Comparison of ENCODE assay signal across 7 mouse cellular contexts in genomic region chr8:106010748-106011642, GRCm38 (mm10). TPM values are rescaled to one million over a fixed set of nuclear protein-coding genes. Genes with fewer than 3 reads are reported as not detected.
A peak's percentile ranks its signal among the peaks of the same experiment; 100 is the strongest.
DNase-seq lines count a peak whose midpoint lies in the region; ATAC-seq and TF ChIP-seq lines count a peak whose summit lies in the region.

No protein-coding gene starts in this region.

- peaks cover 4% of the 10 kb centered on the region; the same call in 1 of the 2 replicates for H3K36me3 ChIP-seq in intestine, postnatal 0 days (ENCODE audit: control insufficient read depth, insufficient read depth)
- peaks cover 9% of the 10 kb centered on the region; the same call in 1 of the 2 replicates for H3K36me3 ChIP-seq in midbrain, embryonic 12.5 days
- H3K36me3 ChIP-seq in small intestine, adult 2 months (ENCODE audit: control insufficient read depth, insufficient read depth, low read length), result no peaks in the 10 kb centered on the region

- WGBS in intestine, postnatal 0 days, result under 1% methylated on average over 74 of the region's 74 CpGs
- WGBS in midbrain, embryonic 12.5 days, result 1% methylated on average over 74 of the region's 74 CpGs
- WGBS in small intestine, adult 2 months, result under 1% methylated on average over 74 of the region's 74 CpGs

- peak overlapping the region; percentile 90 for H3K4me3 ChIP-seq in intestine, postnatal 0 days (ENCODE audit: low read depth, low read length)
- H3K4me3 ChIP-seq in midbrain, embryonic 12.5 days, result peak overlapping the region; percentile 98
- H3K4me3 ChIP-seq in small intestine, adult 2 months (ENCODE audit: low read depth, low read length), result peak overlapping the region; percentile 90

- peak; percentile 90 for DNase-seq in adrenal gland, adult 8-10 months
- peak; percentile 92 for DNase-seq in embryo, embryonic 9.5 days (ENCODE audit: extremely low spot score)
- peak; percentile 80 to 93 for DNase-seq in gastrocnemius, postnatal 4 days (ENCODE audit: low spot score in 2 of 2)
- DNase-seq in left cerebral cortex, postnatal 4 days, result peak; percentile 94

- peak overlapping the region; percentile 74 for H3K27ac ChIP-seq in intestine, postnatal 0 days (ENCODE audit: low read depth, low read length)
- peak overlapping the region; percentile 65 for H3K27ac ChIP-seq in midbrain, embryonic 12.5 days (replicated peaks)
- H3K27ac ChIP-seq in small intestine, adult 2 months (ENCODE audit: insufficient read depth, low read depth, low read length), result peak overlapping the region; percentile 41

- intact Hi-C loops in left cerebral cortex, postnatal 4 days (cut with DNase I), result no loop called here

- TF ChIP-seq CTCF in intestine, postnatal 0 days (IDR thresholded peaks at IDR 0.05; ENCODE audit: low read depth), result peak; percentile 29
- no peak for TF ChIP-seq CTCF in small intestine, adult 2 months (IDR thresholded peaks at IDR 0.05; ENCODE audit: extremely low read depth, insufficient read length, insufficient replicate concordance, low read depth, low read length)

- no peaks in the 10 kb centered on the region for H3K9me3 ChIP-seq in intestine, postnatal 0 days (ENCODE audit: control insufficient read depth)
- H3K9me3 ChIP-seq in midbrain, embryonic 12.5 days, result no peaks in the 10 kb centered on the region

- TF ChIP-seq POLR2A in small intestine, adult 2 months (IDR thresholded peaks at IDR 0.05; ENCODE audit: low read depth, low read length), result peak; percentile 43; the same call in 1 of the 2 replicates

- peaks cover 5% of the 10 kb centered on the region; the same call in 1 of the 2 replicates for H3K4me1 ChIP-seq in intestine, postnatal 0 days (replicated peaks; ENCODE audit: control insufficient read depth, insufficient read depth, low read length)
- peaks cover 19% of the 10 kb centered on the region for H3K4me1 ChIP-seq in midbrain, embryonic 12.5 days
- peaks cover 3% of the 10 kb centered on the region for H3K4me1 ChIP-seq in small intestine, adult 2 months (ENCODE audit: control insufficient read depth, insufficient read depth, insufficient read length, low read length)

- peak; percentile 96 for ATAC-seq in intestine, postnatal 0 days
- peak; percentile 94 for ATAC-seq in midbrain, embryonic 12.5 days (ENCODE audit: low FRiP score, low read depth)

- H3K9ac ChIP-seq in intestine, postnatal 0 days (ENCODE audit: low read depth, low read length), result peak overlapping the region; percentile 91
- peak overlapping the region; percentile 92 for H3K9ac ChIP-seq in midbrain, embryonic 12.5 days (replicated peaks)

- no peaks in the 10 kb centered on the region for H3K27me3 ChIP-seq in intestine, postnatal 0 days (replicated peaks; ENCODE audit: control insufficient read depth, insufficient read depth, low read length)
- H3K27me3 ChIP-seq in midbrain, embryonic 12.5 days, result no peaks in the 10 kb centered on the region
- no peaks in the 10 kb centered on the region for H3K27me3 ChIP-seq in small intestine, adult 2 months (ENCODE audit: control insufficient read depth, insufficient read depth, low read length)

- peak overlapping the region; percentile 96 for H3K4me2 ChIP-seq in intestine, postnatal 0 days (replicated peaks; ENCODE audit: low read depth)
- peak overlapping the region; percentile 99 for H3K4me2 ChIP-seq in midbrain, embryonic 12.5 days (replicated peaks)

RNA-seq across cellular contexts. Expression of gene Ddx28, which starts 0.7 kb away (rescaled TPM):
- 10 to 100 TPM; 17.3 to 19.0 (median 17.9) TPM for total RNA-seq in adrenal gland, adult 8-10 months (2022)
- total RNA-seq in gastrocnemius, postnatal 4 days (2021), result 10 to 100 TPM; 10.8 to 11.7 TPM
- polyA plus RNA-seq in intestine, postnatal 0 days (2015; fragmentation: Nextera tagmentation; extraction: Ambion mirVana), result 7.5 and 8.5 TPM in 2 replicates
- total RNA-seq in left cerebral cortex, postnatal 4 days (2021), result 10 to 100 TPM; 14.4 to 15.3 TPM
- polyA plus RNA-seq in midbrain, embryonic 12.5 days (2016; fragmentation: Nextera tagmentation; extraction: Ambion mirVana), result 19.7 and 19.8 TPM in 2 replicates
- 5.2 and 6.6 TPM in 2 replicates for polyA plus RNA-seq in small intestine, adult 2 months (2012; rRNA removed)

RNA-seq across cellular contexts. Expression of gene Dpep2nb, which starts 5.2 kb away (rescaled TPM):
- total RNA-seq in adrenal gland, adult 8-10 months (2022), result not detected
- total RNA-seq in gastrocnemius, postnatal 4 days (2021), result not detected
- not detected in 2 replicates for polyA plus RNA-seq in intestine, postnatal 0 days (2015; fragmentation: Nextera tagmentation; extraction: Ambion mirVana)
- not detected for total RNA-seq in left cerebral cortex, postnatal 4 days (2021)
- polyA plus RNA-seq in midbrain, embryonic 12.5 days (2016; fragmentation: Nextera tagmentation; extraction: Ambion mirVana), result 0.22 TPM in 1 of 2 replicates, not detected in the other
- polyA plus RNA-seq in small intestine, adult 2 months (2012; rRNA removed), result not detected in 2 replicates

RNA-seq across cellular contexts. Expression of gene Dus2, which starts 19.9 kb away (rescaled TPM):
- total RNA-seq in adrenal gland, adult 8-10 months (2022), result 10 to 100 TPM; 16.1 to 26.6 (median 22.3) TPM
- total RNA-seq in gastrocnemius, postnatal 4 days (2021), result 10 to 100 TPM; 12.4 to 13.2 TPM
- polyA plus RNA-seq in intestine, postnatal 0 days (2015; fragmentation: Nextera tagmentation; extraction: Ambion mirVana), result 7.6 and 8.3 TPM in 2 replicates
- 10 to 100 TPM; 19.6 to 23.8 TPM for total RNA-seq in left cerebral cortex, postnatal 4 days (2021)
- 15.9 and 17.8 TPM in 2 replicates for polyA plus RNA-seq in midbrain, embryonic 12.5 days (2016; fragmentation: Nextera tagmentation; extraction: Ambion mirVana)
- 2.5 and 5.2 TPM in 2 replicates for polyA plus RNA-seq in small intestine, adult 2 months (2012; rRNA removed)

RNA-seq across cellular contexts. Expression of gene Dpep3, which starts 31.8 kb away (rescaled TPM):
- not detected for total RNA-seq in adrenal gland, adult 8-10 months (2022)
- total RNA-seq in gastrocnemius, postnatal 4 days (2021), result not detected
- not detected in 2 replicates for polyA plus RNA-seq in intestine, postnatal 0 days (2015; fragmentation: Nextera tagmentation; extraction: Ambion mirVana)
- total RNA-seq in left cerebral cortex, postnatal 4 days (2021), result not detected
- not detected in 2 replicates for polyA plus RNA-seq in midbrain, embryonic 12.5 days (2016; fragmentation: Nextera tagmentation; extraction: Ambion mirVana)
- 0.05 and 0.06 TPM in 2 replicates for polyA plus RNA-seq in small intestine, adult 2 months (2012; rRNA removed)

RNA-seq across cellular contexts. Expression of gene Slc12a4, which starts 45.1 kb away (rescaled TPM):
- total RNA-seq in adrenal gland, adult 8-10 months (2022), result 10 to 100 TPM; 46.2 to 86.2 (median 68.3) TPM
- total RNA-seq in gastrocnemius, postnatal 4 days (2021), result 10 to 100 TPM; 30.7 to 40.6 TPM
- polyA plus RNA-seq in intestine, postnatal 0 days (2015; fragmentation: Nextera tagmentation; extraction: Ambion mirVana), result 6.8 and 8.0 TPM in 2 replicates
- total RNA-seq in left cerebral cortex, postnatal 4 days (2021), result 10 to 100 TPM; 19.0 to 21.5 TPM
- polyA plus RNA-seq in midbrain, embryonic 12.5 days (2016; fragmentation: Nextera tagmentation; extraction: Ambion mirVana), result 11.4 and 12.7 TPM in 2 replicates
- polyA plus RNA-seq in small intestine, adult 2 months (2012; rRNA removed), result 6.8 and 8.9 TPM in 2 replicates

Comparison
In these comparisons a context has a peak if more than half of its experiments do, and no peak if none do; other contexts are left out.
1. Peak in every context shown above with its lines: DNase-seq, ATAC-seq, H3K4me3 ChIP-seq and H3K27ac ChIP-seq.